In the genomic region with DNA sequence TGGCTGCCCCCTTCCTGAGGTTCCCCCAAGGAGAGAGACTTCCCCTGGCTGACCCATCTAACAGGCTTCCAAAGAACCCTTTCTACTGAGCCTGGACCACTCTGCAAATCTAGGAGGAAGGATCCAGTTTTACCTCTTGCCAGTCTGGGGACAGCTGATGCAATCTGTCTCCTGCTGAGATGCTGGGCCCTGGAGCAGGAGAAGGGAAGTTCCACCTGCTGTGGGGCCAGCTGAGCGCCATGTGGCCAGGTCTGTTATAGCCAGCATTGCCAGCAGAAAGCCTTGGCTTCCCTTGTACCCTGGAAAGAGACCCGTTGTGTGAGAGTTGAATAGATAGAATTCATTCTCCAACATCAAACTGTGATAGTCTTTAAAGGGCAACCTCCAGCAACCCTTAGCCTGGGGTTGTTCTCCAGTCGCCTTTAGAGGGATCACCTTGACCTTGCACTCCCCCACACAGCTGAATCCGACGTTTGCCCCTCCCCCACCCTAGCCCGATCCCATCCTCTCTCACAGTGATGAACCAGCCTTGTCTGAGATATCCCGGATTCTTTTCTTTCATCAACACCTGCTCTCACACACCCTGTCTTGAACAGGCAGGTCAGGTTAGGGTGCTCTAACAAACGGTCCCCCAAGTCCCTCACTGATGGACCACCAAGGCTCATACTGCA, we compare ENCODE assay signal across 12 mouse cellular contexts. TPM values are rescaled to one million over a fixed set of nuclear protein-coding genes. Genes with fewer than 3 reads are reported as not detected.
A peak's percentile ranks its signal among the peaks of the same experiment; 100 is the strongest.
DNase-seq lines count a peak whose midpoint lies in the region; ATAC-seq lines count a peak whose summit lies in the region.
"Had no signal": no experiment of that assay in that cellular context is flagged by ENCODE, and none has a peak within 500 bp of the region (broad histone marks: within the 10 kb centered on the region; RNA-seq: fewer than 3 reads in every experiment).

No protein-coding gene starts in this region.

- peak; percentile 93 for DNase-seq in left cerebral cortex, postnatal 4 days
- DNase-seq in left cerebral cortex, adult 18-20 months (ENCODE audit: low spot score in 2 of 2), result no peak
- DNase-seq in ES-CJ7 (ENCODE audit: low read depth, low spot score), result peak; percentile 67
- peak; percentile 99 to 100 for DNase-seq in cerebellum, postnatal 36 days
- no peak for DNase-seq in heart, postnatal 4 days
- no peak for DNase-seq in embryo, embryonic 10.5 days (ENCODE audit: low spot score)

- intact Hi-C loops in left cerebral cortex, postnatal 4 days (cut with DNase I), result loop anchor here (2.0 to 10.0 kb wide), 3 partner anchors 143 to 357 kb away; no protein-coding TSS in a partner anchor

- ATAC-seq in cerebellum, adult (ENCODE audit: insufficient number of reproducible peaks, low FRiP score, low TSS enrichment), result peak; percentile 59; the same call in 1 of the 2 replicates

RNA-seq across cellular contexts. Expression of a gene that starts 0.9 kb away (rescaled TPM):
- not detected for total RNA-seq in left cerebral cortex, postnatal 4 days (2021)
- total RNA-seq in left cerebral cortex, adult 18-20 months (2021), result not detected
- not detected for total RNA-seq in heart, postnatal 4 days (2021)
- total RNA-seq: adrenal gland, postnatal 14 days; heart, adult 8-10 months; heart, postnatal 14 days; layer of hippocampus, adult 18-20 months; left cerebral cortex, postnatal 25 days had no signal

RNA-seq across cellular contexts. Expression of a gene that starts 11.9 kb away (rescaled TPM):
- total RNA-seq in left cerebral cortex, postnatal 4 days (2021), result 1 to 10 TPM; 5.7 to 7.8 TPM
- total RNA-seq in left cerebral cortex, adult 18-20 months (2021), result 10 to 100 TPM; 11.8 to 13.2 TPM
- 1 to 10 TPM; 3.9 to 4.4 TPM for total RNA-seq in heart, postnatal 4 days (2021)

RNA-seq across cellular contexts. Expression of a gene that starts 48.6 kb away (rescaled TPM):
- 10 to 100 TPM; 46.8 to 50.1 TPM for total RNA-seq in left cerebral cortex, postnatal 4 days (2021)
- 10 to 100 TPM; 46.8 to 51.8 TPM for total RNA-seq in left cerebral cortex, adult 18-20 months (2021)
- total RNA-seq in heart, postnatal 4 days (2021), result 10 to 100 TPM; 30.4 to 30.7 TPM

RNA-seq across cellular contexts. Expression of a gene that starts 48.8 kb away (rescaled TPM):
- 10 to 100 TPM; 39.9 to 43.0 TPM for total RNA-seq in left cerebral cortex, postnatal 4 days (2021)
- total RNA-seq in left cerebral cortex, adult 18-20 months (2021), result 100 to 1,000 TPM; 128 to 130 TPM
- total RNA-seq in heart, postnatal 4 days (2021), result 100 to 1,000 TPM; 102 to 104 TPM

Comparison
In these comparisons a context has a peak if more than half of its experiments do, and no peak if none do; other contexts are left out.
1. DNase-seq: peak in left cerebral cortex, postnatal 4 days (single experiment), ES-CJ7 (single experiment) and cerebellum, postnatal 36 days (2 of 2); none in left cerebral cortex, adult 18-20 months (0 of 2), heart, postnatal 4 days (single experiment) and embryo, embryonic 10.5 days (single experiment).